Mouse (Mus musculus) cerebellum, adult 2 months (tissue): ENCODE measurements around the gene Mbtps2. TPM values are rescaled to one million over a fixed set of nuclear protein-coding genes. Genes with fewer than 3 reads are reported as not detected.

Experiments
- DNase-seq, 2 experiments: peaks; one replicate each; pipeline ENCODE4 v3.0.0; 2021
- H3K27ac ChIP-seq: fragments of 200-500 bp; 2 replicates; pipeline ENCODE4 v1.5.1; 2012; ENCODE audit warnings: low read length, control low read depth, inconsistent platforms; ENCODE audit not compliant: insufficient read depth
- H3K27me3 ChIP-seq: fragments of 200-500 bp; 2 replicates; pipeline ENCODE4 v1.6.1; 2012; ENCODE audit warnings: inconsistent platforms, mild to moderate bottlenecking, low read length, moderate library complexity; ENCODE audit not compliant: control insufficient read depth, insufficient read depth
- H3K4me1 ChIP-seq: fragments of 200-500 bp; 2 replicates; pipeline ENCODE4 v1.6.1; 2011; ENCODE audit warnings: low read length; ENCODE audit not compliant: control insufficient read depth, insufficient read depth
- H3K4me3 ChIP-seq: fragments of 200-500 bp; replicated peaks from 2 replicates; pipeline ENCODE3; 2011; ENCODE audit warnings: mild to moderate bottlenecking, low read depth, low read length, control low read depth; ENCODE audit not compliant: insufficient read depth
- CTCF ChIP-seq: fragments of 200-500 bp; IDR thresholded peaks from 2 replicates; pipeline ENCODE4 v1.5.1; 2011; ENCODE audit warnings: low read depth, mild to moderate bottlenecking, control low read depth, low read length, moderate library complexity, borderline replicate concordance; ENCODE audit not compliant: insufficient read depth
- POLR2A ChIP-seq: fragments of 200-500 bp; IDR thresholded peaks from 2 replicates; pipeline ENCODE4 v1.6.1; 2011; ENCODE audit warnings: low read length, control low read depth, borderline replicate concordance; ENCODE audit not compliant: insufficient read depth
- WGBS: fragments of 180-500 bp; shearing (Covaris S2); methylation state at CpG from one replicate; pipeline ENCODE4 v1.1.7; 2018; 5-methylcytosine and 5-hydroxymethylcytosine counted together
- polyA plus RNA-seq: library from polyadenylated mRNA; depleted of rRNA; stranded (reverse); fragments of >200 nt; gene quantifications from 2 replicates; pipeline ENCODE4 v1.2.3, GENCODE M21; 2012; rRNA removed

Mbtps2 gene
- polyA plus RNA-seq, 1 experiment = 30.1 TPM

GRCm38 (mm10) chrX:157486765-157487164, 111.8 kb downstream of the Mbtps2 start:
- TF ChIP-seq POLR2A (no peak), CTCF (peak; percentile 37; the same call in 1 of the 2 replicates)
- Histone ChIP-seq H3K4me1 (no peaks in the 10 kb centered on the region; the same call in 1 of the 2 replicates), H3K27me3 (no peaks in the 10 kb centered on the region), H3K27ac (no peak overlapping the region), H3K4me3 (no peak overlapping the region)
- peak; percentile 31 to 41 for DNase-seq
- WGBS = 52% methylated on average over 2 of the region's 2 CpGs

Other genes with a start within 250 kb of the Mbtps2 start
- gene Phex, start 183.4 kb downstream of the Mbtps2 start, polyA plus RNA-seq = 0.95 and 1.1 TPM in 2 replicates
- 79.0 and 81.8 TPM in 2 replicates for gene Sms, start 106.4 kb downstream of the Mbtps2 start, polyA plus RNA-seq
- not detected in 2 replicates for gene Yy2, start 29.7 kb downstream of the Mbtps2 start, polyA plus RNA-seq
- gene Smpx, start 100.2 kb upstream of the Mbtps2 start, polyA plus RNA-seq = 9.7 and 10.2 TPM in 2 replicates
- 0.05 and 0.10 TPM in 2 replicates for gene Klhl34, start 219.7 kb upstream of the Mbtps2 start, polyA plus RNA-seq